Mouse (Mus musculus) intestine, embryonic 14.5 days (tissue): ENCODE measurements at regions not wholly inside any gene's neighbourhood (a gene's known extent, or its start where the extent isn't known, plus 50 kb on each side); places are given as distances from the start of the nearest gene placed in this dataset.

ENCODE experiments used
- ATAC-seq: fragments of 200-750 bp; cut with Nextera tagmentation; replicated peaks from 2 replicates; pipeline ENCODE4 v1.8.0; 2017; ENCODE audit warnings: low read depth, moderate number of reproducible peaks, moderate TSS enrichment, moderate library complexity; ENCODE audit not compliant: low FRiP score, low TSS enrichment
- DNase-seq: peaks from one replicate; pipeline ENCODE4 v3.0.0-alpha.2; 2018; ENCODE audit warnings: low spot score
- H3K27ac ChIP-seq: fragments of 300-500 bp; sonication (generic); 2 replicates; pipeline ENCODE4 v1.5.1; 2014; ENCODE audit warnings: low read depth, mild to moderate bottlenecking, control low read depth
- H3K27me3 ChIP-seq: fragments of 300-500 bp; sonication (generic); replicated peaks from 2 replicates; pipeline ENCODE4 v1.6.1; 2014; ENCODE audit warnings: low read length, control low read depth; ENCODE audit not compliant: control insufficient read depth, insufficient read depth
- H3K36me3 ChIP-seq: fragments of 300-500 bp; sonication (generic); 2 replicates; pipeline ENCODE4 v1.6.1; 2014; ENCODE audit warnings: low read length, control low read depth; ENCODE audit not compliant: control insufficient read depth, insufficient read depth
- H3K4me1 ChIP-seq: fragments of 300-500 bp; sonication (generic); replicated peaks from 2 replicates; pipeline ENCODE4 v1.6.1; 2014; ENCODE audit warnings: low read length, control low read depth, mixed read lengths; ENCODE audit not compliant: control insufficient read depth, insufficient read depth
- H3K4me2 ChIP-seq: fragments of 300-500 bp; sonication (generic); 2 replicates; pipeline ENCODE4 v1.6.1; 2014; ENCODE audit warnings: low read length
- H3K4me3 ChIP-seq: fragments of 300-500 bp; sonication (generic); 2 replicates; pipeline ENCODE4 v1.5.1; 2014; ENCODE audit warnings: low read depth, low read length, control low read depth, mixed read lengths
- H3K9ac ChIP-seq: fragments of 300-500 bp; sonication (generic); 2 replicates; pipeline ENCODE4 v1.6.1; 2014; ENCODE audit warnings: mild to moderate bottlenecking, low read length
- H3K9me3 ChIP-seq: fragments of 300-500 bp; sonication (generic); 2 replicates; pipeline ENCODE4 v1.6.1; 2016; ENCODE audit warnings: low read length, control low read depth; ENCODE audit not compliant: control insufficient read depth
- WGBS: fragments of 180-500 bp; shearing (Covaris S2); extraction: QIAGEN DNeasy Blood & Tissue Kit; methylation state at CpG from one replicate; pipeline ENCODE4 v1.1.7; 2014; 5-methylcytosine and 5-hydroxymethylcytosine counted together

GRCm38 (mm10) chr10:100152821-100153220 lies 137.4 kb downstream of the Kitl start:
- H3K27me3 ChIP-seq = no peaks in the 10 kb centered on the region
- no peaks in the 10 kb centered on the region for H3K36me3 ChIP-seq
- H3K9ac ChIP-seq = no peak overlapping the region
- no peak overlapping the region for H3K4me2 ChIP-seq
- H3K4me1 ChIP-seq = no peaks in the 10 kb centered on the region
- WGBS = 45% methylated on average over 5 of the region's 5 CpGs
- no peak overlapping the region for H3K4me3 ChIP-seq
- no peak for DNase-seq
- H3K9me3 ChIP-seq = no peaks in the 10 kb centered on the region
- H3K27ac ChIP-seq = no peak overlapping the region
- ATAC-seq = peak; percentile 77

GRCm38 (mm10) chr10:100153311-100153710 lies 137.9 kb downstream of the Kitl start:
- Histone ChIP-seq H3K9ac (no peak overlapping the region), H3K27ac (no peak overlapping the region), H3K27me3 (no peaks in the 10 kb centered on the region), H3K9me3 (no peaks in the 10 kb centered on the region), H3K4me2 (no peak overlapping the region), H3K36me3 (no peaks in the 10 kb centered on the region), H3K4me3 (no peak overlapping the region), H3K4me1 (no peaks in the 10 kb centered on the region)
- ATAC-seq (no peak), DNase-seq (no peak)
- 82% methylated on average over 3 of the region's 3 CpGs for WGBS

- H3K4me3 ChIP-seq = no peak overlapping the region
- H3K9ac ChIP-seq = no peak overlapping the region
- H3K9me3 ChIP-seq = no peaks in the 10 kb centered on the region
- H3K4me1 ChIP-seq = no peaks in the 10 kb centered on the region
- H3K27ac ChIP-seq = no peak overlapping the region
- ATAC-seq = no peak
- H3K27me3 ChIP-seq = no peaks in the 10 kb centered on the region
- no peaks in the 10 kb centered on the region for H3K36me3 ChIP-seq
- H3K4me2 ChIP-seq = no peak overlapping the region
- WGBS = 87% methylated on average over 2 of the region's 2 CpGs
- no peak for DNase-seq
These were observed 140.1 kb downstream of the Kitl start for GRCm38 (mm10) chr10:100155566-100155965.

- ATAC-seq (0 out of 2 replicates have a peak, but pooled peaks have one; percentile 47), DNase-seq (no peak)
- Histone ChIP-seq H3K9ac (no peak overlapping the region; the same call in 1 of the 2 replicates), H3K4me3 (no peak overlapping the region), H3K27ac (no peak overlapping the region), H3K9me3 (no peaks in the 10 kb centered on the region), H3K4me1 (no peaks in the 10 kb centered on the region), H3K36me3 (no peaks in the 10 kb centered on the region), H3K27me3 (no peaks in the 10 kb centered on the region), H3K4me2 (peak overlapping the region; percentile 25; the same call in 1 of the 2 replicates)
- 67% methylated on average over 14 of the region's 14 CpGs for WGBS
These were observed 144.6 kb downstream of the Kitl start for GRCm38 (mm10) chr10:100159843-100160531.

GRCm38 (mm10) chr10:100160532-100160852 lies 145.1 kb downstream of the Kitl start:
- H3K27ac ChIP-seq = no peak overlapping the region
- ATAC-seq (no peak), DNase-seq (no peak)
- no peaks in the 10 kb centered on the region for H3K36me3 ChIP-seq
- no peak overlapping the region for H3K4me2 ChIP-seq
- H3K4me3 ChIP-seq = no peak overlapping the region
- no peaks in the 10 kb centered on the region for H3K4me1 ChIP-seq
- no peaks in the 10 kb centered on the region for H3K27me3 ChIP-seq
- WGBS = 56% methylated on average over 4 of the region's 4 CpGs
- H3K9ac ChIP-seq = no peak overlapping the region
- H3K9me3 ChIP-seq = no peaks in the 10 kb centered on the region

GRCm38 (mm10) chr10:100161117-100161516 lies 145.7 kb downstream of the Kitl start:
- H3K4me1 ChIP-seq = no peaks in the 10 kb centered on the region
- 56% methylated on average over 3 of the region's 3 CpGs for WGBS
- no peak for DNase-seq
- no peak overlapping the region for H3K4me2 ChIP-seq
- H3K9ac ChIP-seq = no peak overlapping the region
- no peaks in the 10 kb centered on the region for H3K36me3 ChIP-seq
- H3K27me3 ChIP-seq = no peaks in the 10 kb centered on the region
- ATAC-seq = no peak
- H3K27ac ChIP-seq = no peak overlapping the region
- no peak overlapping the region for H3K4me3 ChIP-seq
- no peaks in the 10 kb centered on the region for H3K9me3 ChIP-seq

- no peaks in the 10 kb centered on the region for H3K36me3 ChIP-seq
- no peak for DNase-seq
- no peak overlapping the region for H3K4me2 ChIP-seq
- no peak overlapping the region for H3K4me3 ChIP-seq
- H3K9me3 ChIP-seq = no peaks in the 10 kb centered on the region
- no peak overlapping the region for H3K9ac ChIP-seq
- no peak overlapping the region for H3K27ac ChIP-seq
- 63% methylated on average over 1 of the region's 1 CpGs for WGBS
- no peaks in the 10 kb centered on the region for H3K4me1 ChIP-seq
- no peak for ATAC-seq
- no peaks in the 10 kb centered on the region for H3K27me3 ChIP-seq
These were observed 149.1 kb downstream of the Kitl start for GRCm38 (mm10) chr10:100164526-100164925.

- ATAC-seq = no peak
- Histone ChIP-seq H3K4me2 (no peak overlapping the region), H3K27ac (no peak overlapping the region), H3K27me3 (no peaks in the 10 kb centered on the region), H3K4me1 (no peaks in the 10 kb centered on the region), H3K4me3 (no peak overlapping the region), H3K9me3 (no peaks in the 10 kb centered on the region), H3K9ac (no peak overlapping the region), H3K36me3 (no peaks in the 10 kb centered on the region)
- no peak for DNase-seq
These were observed 155.4 kb downstream of the Kitl start for GRCm38 (mm10) chr10:100170836-100171235.

GRCm38 (mm10) chr10:100197673-100198072 lies 137.8 kb upstream of the Gm4301 start:
- H3K36me3 ChIP-seq = no peaks in the 10 kb centered on the region
- no peaks in the 10 kb centered on the region for H3K4me1 ChIP-seq
- no peaks in the 10 kb centered on the region for H3K9me3 ChIP-seq
- H3K9ac ChIP-seq = no peak overlapping the region
- no peak overlapping the region for H3K4me2 ChIP-seq
- DNase-seq = no peak
- no peak for ATAC-seq
- no peak overlapping the region for H3K4me3 ChIP-seq
- H3K27me3 ChIP-seq = no peaks in the 10 kb centered on the region
- no peak overlapping the region for H3K27ac ChIP-seq
